Mouse (Mus musculus) forebrain, embryonic 15.5 days (tissue): ENCODE measurements around the gene A830031A19Rik. TPM values are rescaled to one million over a fixed set of nuclear protein-coding genes. Genes with fewer than 3 reads are reported as not detected.

Experiments
- ATAC-seq: fragments of 200-750 bp; cut with Nextera tagmentation; replicated peaks from 2 replicates; pipeline ENCODE4 v1.8.0; 2017; ENCODE audit warnings: mild to moderate bottlenecking, moderate TSS enrichment, moderate library complexity
- H3K27ac ChIP-seq: fragments of 300-500 bp; sonication (generic); replicated peaks from 2 replicates; pipeline ENCODE4 v1.5.1; 2015; ENCODE audit warnings: mild to moderate bottlenecking, inconsistent platforms
- H3K27me3 ChIP-seq: fragments of 300-500 bp; sonication (generic); 2 replicates; pipeline ENCODE4 v1.6.1; 2015; ENCODE audit warnings: inconsistent platforms
- H3K36me3 ChIP-seq: fragments of 300-500 bp; sonication (generic); 2 replicates; pipeline ENCODE4 v1.6.1; 2015; ENCODE audit warnings: mild to moderate bottlenecking, inconsistent platforms
- H3K4me1 ChIP-seq: fragments of 300-500 bp; sonication (generic); 2 replicates; pipeline ENCODE4 v1.6.1; 2015; ENCODE audit warnings: inconsistent platforms
- H3K4me2 ChIP-seq: fragments of 300-500 bp; sonication (generic); replicated peaks from 2 replicates; pipeline ENCODE4 v1.6.1; 2015; ENCODE audit warnings: mild to moderate bottlenecking, inconsistent platforms
- H3K4me3 ChIP-seq: fragments of 300-500 bp; sonication (generic); 2 replicates; pipeline ENCODE4 v1.5.1; 2015; ENCODE audit warnings: mild to moderate bottlenecking, inconsistent platforms
- H3K9ac ChIP-seq: fragments of 300-500 bp; sonication (generic); replicated peaks from 2 replicates; pipeline ENCODE4 v1.6.1; 2015; ENCODE audit warnings: mild to moderate bottlenecking, inconsistent platforms
- H3K9me3 ChIP-seq: fragments of 300-500 bp; sonication (generic); 2 replicates; pipeline ENCODE4 v1.6.1; 2016; ENCODE audit warnings: inconsistent platforms
- WGBS: fragments of 180-500 bp; shearing (Covaris S2); methylation state at CpG from one replicate; pipeline ENCODE4 v1.1.7; 2015; ENCODE audit warnings: mixed read lengths; 5-methylcytosine and 5-hydroxymethylcytosine counted together
- polyA plus RNA-seq: library from polyadenylated mRNA; unstranded; fragments of >200 nt; fragmentation: Nextera tagmentation; extraction: Ambion mirVana; gene quantifications from 2 replicates; pipeline ENCODE4 v1.2.1, GENCODE M21; 2015

The A830031A19Rik gene
- polyA plus RNA-seq, 1 experiment from 2014 or later = not detected

DNA sequence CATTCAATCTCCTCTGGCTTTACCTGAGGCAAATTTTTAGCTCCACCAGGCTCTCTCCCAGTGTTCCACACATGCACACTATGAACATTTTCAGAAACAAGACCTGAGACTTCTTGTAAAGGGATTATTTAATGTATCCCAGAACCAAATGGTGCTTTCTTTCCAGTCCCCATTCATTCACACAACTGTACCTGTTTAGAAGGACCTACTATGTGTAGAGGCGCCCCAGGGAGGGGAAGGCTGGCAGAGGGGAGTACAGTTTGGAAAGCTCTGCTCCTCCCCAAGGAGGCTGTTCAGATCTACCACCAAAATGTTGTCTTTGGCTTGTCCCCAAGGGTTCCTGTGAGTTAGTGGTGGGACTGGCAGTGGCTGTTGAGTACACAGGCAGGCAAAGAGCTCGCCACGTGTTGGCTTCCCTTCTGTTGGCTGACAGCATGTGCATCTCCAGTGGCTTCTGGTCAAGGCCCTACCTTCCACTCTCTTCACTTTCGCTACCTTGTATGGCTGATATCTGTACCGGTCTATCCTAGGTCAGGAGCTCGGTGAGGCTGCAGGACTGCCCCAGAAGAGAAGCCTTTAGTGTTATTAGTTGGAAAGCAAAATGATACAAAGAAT is 28.4 kb upstream of the A830031A19Rik start:
- Histone ChIP-seq H3K27me3 (no peaks in the 10 kb centered on the region), H3K36me3 (no peaks in the 10 kb centered on the region), H3K27ac (peak overlapping the region; percentile 69), H3K4me2 (no peak overlapping the region), H3K9me3 (no peaks in the 10 kb centered on the region), H3K9ac (no peak overlapping the region), H3K4me3 (no peak overlapping the region), H3K4me1 (peaks cover 84% of the 10 kb centered on the region)
- ATAC-seq = no peak
- WGBS = 78% methylated on average over 6 of the region's 6 CpGs

GRCm38 (mm10) chr11:24102372-24102771 is 27.5 kb upstream of the A830031A19Rik start:
- 72% methylated on average over 2 of the region's 2 CpGs for WGBS
- H3K9ac ChIP-seq = no peak overlapping the region
- no peak overlapping the region for H3K4me3 ChIP-seq
- no peaks in the 10 kb centered on the region for H3K27me3 ChIP-seq
- H3K4me2 ChIP-seq = 0 out of 2 replicates have a peak overlapping the region, but pooled peaks have one; percentile 15
- ATAC-seq = no peak
- no peaks in the 10 kb centered on the region for H3K9me3 ChIP-seq
- no peaks in the 10 kb centered on the region for H3K36me3 ChIP-seq
- H3K4me1 ChIP-seq = peaks cover 85% of the 10 kb centered on the region
- H3K27ac ChIP-seq = peak overlapping the region; percentile 78; the same call in 1 of the 2 replicates

GRCm38 (mm10) chr11:24101625-24102024 is 26.8 kb upstream of the A830031A19Rik start:
- peaks cover 85% of the 10 kb centered on the region for H3K4me1 ChIP-seq
- no peak overlapping the region for H3K4me3 ChIP-seq
- ATAC-seq = no peak
- 92% methylated on average over 3 of the region's 3 CpGs for WGBS
- H3K9me3 ChIP-seq = no peaks in the 10 kb centered on the region
- no peaks in the 10 kb centered on the region for H3K27me3 ChIP-seq
- H3K27ac ChIP-seq = peak overlapping the region; percentile 78
- H3K4me2 ChIP-seq = no peak overlapping the region
- no peak overlapping the region for H3K9ac ChIP-seq
- no peaks in the 10 kb centered on the region for H3K36me3 ChIP-seq

DNA sequence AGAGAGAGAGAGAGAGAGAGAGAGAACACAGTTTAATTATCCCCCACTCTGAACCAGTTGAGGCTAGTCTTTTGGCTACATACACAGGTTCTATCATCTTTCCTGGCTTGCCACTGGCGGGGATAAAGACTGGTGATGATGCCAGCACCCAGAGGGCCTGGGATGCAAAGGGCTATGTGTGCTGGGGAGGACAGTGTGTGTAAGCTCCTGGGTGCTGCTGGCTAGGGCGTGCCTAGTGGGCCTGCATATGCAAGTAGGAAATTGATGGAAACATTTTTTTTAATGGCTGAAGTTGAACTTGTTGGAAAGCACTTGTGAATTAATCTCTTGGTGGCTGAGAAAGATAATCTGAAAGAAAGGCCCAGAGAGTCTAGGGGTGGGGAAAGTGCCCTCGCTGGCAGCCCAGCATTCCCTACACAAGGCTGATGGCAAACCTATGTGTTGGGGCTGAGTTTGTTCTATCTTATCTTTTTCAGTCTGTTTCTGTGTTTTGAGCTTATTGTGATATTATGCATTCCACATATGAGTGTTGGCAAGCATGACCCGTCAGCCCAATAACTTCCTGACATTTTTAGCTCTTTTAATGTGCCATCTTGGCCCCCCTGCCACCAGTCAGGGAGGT is 25.7 kb upstream of the A830031A19Rik start:
- H3K9me3 ChIP-seq = no peaks in the 10 kb centered on the region
- H3K27ac ChIP-seq = peak overlapping the region; percentile 78
- 0 out of 2 replicates have a peak, but pooled peaks have one; percentile 23 for ATAC-seq
- H3K4me2 ChIP-seq = peak overlapping the region; percentile 30
- no peak overlapping the region for H3K4me3 ChIP-seq
- 39% methylated on average over 4 of the region's 4 CpGs for WGBS
- no peaks in the 10 kb centered on the region for H3K36me3 ChIP-seq
- H3K27me3 ChIP-seq = no peaks in the 10 kb centered on the region
- peak overlapping the region; percentile 32; the same call in 1 of the 2 replicates for H3K9ac ChIP-seq
- H3K4me1 ChIP-seq = peaks cover 89% of the 10 kb centered on the region

- H3K9me3 ChIP-seq = no peaks in the 10 kb centered on the region
- H3K36me3 ChIP-seq = no peaks in the 10 kb centered on the region
- H3K4me2 ChIP-seq = peak overlapping the region; percentile 47
- WGBS = 7% methylated on average over 7 of the region's 7 CpGs
- peaks cover 94% of the 10 kb centered on the region for H3K4me1 ChIP-seq
- H3K4me3 ChIP-seq = peak overlapping the region; percentile 21
- H3K27ac ChIP-seq = peak overlapping the region; percentile 78
- H3K9ac ChIP-seq = peak overlapping the region; percentile 42; the same call in 1 of the 2 replicates
- H3K27me3 ChIP-seq = no peaks in the 10 kb centered on the region
- ATAC-seq = peak; percentile 15; the same call in 1 of the 2 replicates
Observed at GRCm38 (mm10) chr11:24099886-24100293, 25.0 kb upstream of the A830031A19Rik start.

- Histone ChIP-seq H3K4me2 (peak overlapping the region; percentile 47), H3K9me3 (no peaks in the 10 kb centered on the region), H3K9ac (peak overlapping the region; percentile 25; the same call in 1 of the 2 replicates), H3K27me3 (no peaks in the 10 kb centered on the region), H3K27ac (peak overlapping the region; percentile 78), H3K4me3 (peak overlapping the region; percentile 6; the same call in 1 of the 2 replicates), H3K4me1 (peaks cover 96% of the 10 kb centered on the region), H3K36me3 (no peaks in the 10 kb centered on the region)
- 48% methylated on average over 10 of the region's 10 CpGs for WGBS
- ATAC-seq = no peak
Observed at GRCm38 (mm10) chr11:24099215-24099614, 24.4 kb upstream of the A830031A19Rik start.

DNA sequence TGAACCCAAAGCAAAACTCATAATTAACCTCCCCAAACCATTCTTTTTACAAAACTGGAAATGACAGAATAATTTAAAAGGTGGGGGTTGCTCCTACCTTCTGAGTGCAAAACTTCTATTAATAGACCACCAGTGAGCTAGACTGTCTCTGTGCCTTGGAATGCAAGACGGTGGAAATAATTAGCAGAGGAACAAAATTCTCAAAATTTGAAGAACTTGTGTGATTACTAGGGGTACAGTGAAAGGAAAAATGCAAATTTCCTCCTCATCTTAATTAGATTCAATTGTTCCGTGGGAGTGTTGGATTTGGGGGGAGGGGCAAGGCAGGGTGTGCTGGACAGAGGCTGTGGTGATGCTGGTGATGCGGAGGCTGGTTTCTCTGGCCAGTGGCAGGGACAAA is 23.8 kb upstream of the A830031A19Rik start:
- Histone ChIP-seq H3K4me3 (peak overlapping the region; percentile 6; the same call in 1 of the 2 replicates), H3K9ac (no peak overlapping the region), H3K27me3 (no peaks in the 10 kb centered on the region), H3K4me2 (peak overlapping the region; percentile 47), H3K27ac (peak overlapping the region; percentile 78), H3K9me3 (no peaks in the 10 kb centered on the region), H3K36me3 (no peaks in the 10 kb centered on the region), H3K4me1 (peaks cover 99% of the 10 kb centered on the region)
- 10% methylated on average over 3 of the region's 3 CpGs for WGBS
- no peak for ATAC-seq

- 34% methylated on average over 5 of the region's 5 CpGs for WGBS
- H3K36me3 ChIP-seq = no peaks in the 10 kb centered on the region
- peak overlapping the region; percentile 21; the same call in 1 of the 2 replicates for H3K9ac ChIP-seq
- peaks cover 98% of the 10 kb centered on the region for H3K4me1 ChIP-seq
- no peak overlapping the region for H3K4me3 ChIP-seq
- H3K27ac ChIP-seq = peak overlapping the region; percentile 95
- no peaks in the 10 kb centered on the region for H3K9me3 ChIP-seq
- H3K4me2 ChIP-seq = peak overlapping the region; percentile 47
- H3K27me3 ChIP-seq = no peaks in the 10 kb centered on the region
- ATAC-seq = no peak
Observed at GRCm38 (mm10) chr11:24098069-24098468, 23.2 kb upstream of the A830031A19Rik start.

- H3K9ac ChIP-seq = peak overlapping the region; percentile 48; the same call in 1 of the 2 replicates
- H3K4me3 ChIP-seq = peak overlapping the region; percentile 14
- H3K4me1 ChIP-seq = peaks cover 94% of the 10 kb centered on the region
- H3K27ac ChIP-seq = peak overlapping the region; percentile 95
- WGBS = 12% methylated on average over 6 of the region's 6 CpGs
- H3K9me3 ChIP-seq = no peaks in the 10 kb centered on the region
- ATAC-seq = no peak
- H3K4me2 ChIP-seq = peak overlapping the region; percentile 47
- H3K36me3 ChIP-seq = no peaks in the 10 kb centered on the region
- H3K27me3 ChIP-seq = no peaks in the 10 kb centered on the region
Observed at GRCm38 (mm10) chr11:24097026-24097425, 22.2 kb upstream of the A830031A19Rik start.

DNA sequence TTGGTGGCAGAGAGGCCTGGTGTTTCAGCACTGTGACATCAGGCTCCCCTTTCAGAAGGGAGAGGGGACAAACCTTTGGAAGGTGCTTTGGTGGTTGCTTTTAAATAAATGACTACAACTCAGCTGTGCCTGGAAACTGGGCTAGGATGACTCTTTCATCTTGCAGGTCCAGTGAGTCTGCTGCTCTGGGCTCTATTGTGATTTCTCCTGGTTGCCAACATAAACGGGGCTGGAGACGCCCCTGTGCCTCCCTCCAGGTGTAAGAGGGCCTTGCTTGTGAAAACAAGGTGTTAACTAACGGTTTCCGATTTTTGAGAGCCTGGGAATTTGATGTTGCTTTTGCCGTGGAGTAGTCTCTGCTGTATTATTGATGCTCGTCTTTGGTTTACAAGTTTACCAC is 21.6 kb upstream of the A830031A19Rik start:
- Histone ChIP-seq H3K36me3 (no peaks in the 10 kb centered on the region), H3K4me2 (peak overlapping the region; percentile 47), H3K4me3 (peak overlapping the region; percentile 14; the same call in 1 of the 2 replicates), H3K4me1 (peaks cover 93% of the 10 kb centered on the region), H3K9me3 (no peaks in the 10 kb centered on the region), H3K9ac (peak overlapping the region; percentile 48), H3K27me3 (no peaks in the 10 kb centered on the region), H3K27ac (peak overlapping the region; percentile 95)
- WGBS = 19% methylated on average over 6 of the region's 6 CpGs
- no peak for ATAC-seq

GRCm38 (mm10) chr11:24095656-24096353 is 21.0 kb upstream of the A830031A19Rik start:
- peak overlapping the region; percentile 24 for H3K4me3 ChIP-seq
- 12% methylated on average over 7 of the region's 7 CpGs for WGBS
- ATAC-seq = peak; percentile 80
- H3K36me3 ChIP-seq = no peaks in the 10 kb centered on the region
- H3K9me3 ChIP-seq = no peaks in the 10 kb centered on the region
- peak overlapping the region; percentile 47 for H3K4me2 ChIP-seq
- peak overlapping the region; percentile 48 for H3K9ac ChIP-seq
- H3K27me3 ChIP-seq = no peaks in the 10 kb centered on the region
- peak overlapping the region; percentile 95 for H3K27ac ChIP-seq
- H3K4me1 ChIP-seq = peaks cover 93% of the 10 kb centered on the region

DNA sequence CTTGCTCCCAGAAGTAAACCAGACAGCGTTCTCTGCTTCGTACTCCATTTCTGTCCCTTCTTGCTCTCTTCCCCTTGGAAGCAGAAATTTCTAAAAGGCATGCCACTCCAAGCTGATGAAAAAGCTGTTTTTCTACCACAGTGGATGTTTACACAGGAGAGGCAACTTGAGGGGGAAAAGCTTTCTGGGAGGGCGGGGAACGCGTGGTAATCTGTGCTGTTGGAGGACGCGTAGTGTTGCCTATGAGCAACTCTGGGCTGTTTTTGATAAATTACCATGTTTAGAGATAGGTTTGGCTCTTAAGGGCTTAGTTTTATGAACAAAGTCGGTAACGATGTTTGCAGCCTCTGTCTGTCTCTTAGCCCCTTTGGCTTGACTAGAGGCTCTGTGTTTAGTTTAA is 20.4 kb upstream of the A830031A19Rik start:
- H3K9ac ChIP-seq = peak overlapping the region; percentile 48
- peak; percentile 68 for ATAC-seq
- H3K36me3 ChIP-seq = no peaks in the 10 kb centered on the region
- peak overlapping the region; percentile 24 for H3K4me3 ChIP-seq
- peak overlapping the region; percentile 95 for H3K27ac ChIP-seq
- WGBS = 12% methylated on average over 9 of the region's 9 CpGs
- H3K9me3 ChIP-seq = no peaks in the 10 kb centered on the region
- H3K4me1 ChIP-seq = peaks cover 92% of the 10 kb centered on the region
- no peaks in the 10 kb centered on the region for H3K27me3 ChIP-seq
- H3K4me2 ChIP-seq = peak overlapping the region; percentile 47
